Mouse (Mus musculus) CH12.LX (cell line): ENCODE results near the gene Gls. TPM values are rescaled to one million over a fixed set of nuclear protein-coding genes. Genes with fewer than 3 reads are reported as not detected.
A peak's percentile ranks its signal among the peaks of the same experiment; 100 is the strongest.

Experiments
- DNase-seq: peaks from one replicate; pipeline ENCODE4 v3.0.0-alpha.2; 2013; ENCODE audit errors: extremely low read depth
- H3K27ac ChIP-seq: 2 replicates; pipeline ENCODE4 v1.5.1; 2012; ENCODE audit warnings: low read depth, mild to moderate bottlenecking, control low read depth, moderate library complexity; ENCODE audit not compliant: insufficient read depth
- H3K27me3 ChIP-seq: replicated peaks from 2 replicates; pipeline ENCODE3; 2012; ENCODE audit warnings: inconsistent platforms
- H3K36me3 ChIP-seq, 2 experiments: replicated peaks in 1 of 2; 2 replicates each; pipeline versions ENCODE3 to v1.6.1; 2012; ENCODE audit warnings: inconsistent platforms in 1 of 2, low read length in 1 of 2, mild to moderate bottlenecking in 1 of 2, mixed read lengths in 1 of 2, moderate library complexity in 1 of 2; ENCODE audit not compliant: control insufficient read depth in 1 of 2, insufficient read depth in 1 of 2
- H3K4me1 ChIP-seq, 2 experiments: 2 replicates each; pipeline ENCODE4 v1.6.1; 2012; ENCODE audit warnings: inconsistent platforms in 1 of 2, moderate library complexity in 1 of 2; ENCODE audit not compliant: insufficient read depth in 2 of 2, control insufficient read depth in 1 of 2
- H3K4me2 ChIP-seq: 2 replicates; pipeline ENCODE4 v1.6.1; 2012; ENCODE audit warnings: low read depth, mild to moderate bottlenecking, control low read depth; ENCODE audit not compliant: poor library complexity, insufficient read depth, severe bottlenecking
- H3K4me3 ChIP-seq, 3 experiments: fragments of 150-350 bp in 1 of 3; sonication (generic) in 1 of 3; replicated peaks in 1 of 3; 2 replicates each; pipeline versions ENCODE3 to v1.5.1; 2011 to 2012; ENCODE audit warnings: low read depth in 2 of 3, low read length in 2 of 3, mild to moderate bottlenecking in 2 of 3, moderate library complexity in 2 of 3, control low read depth in 1 of 3, improper control_type of control experiment in 1 of 3, inconsistent platforms in 1 of 3, mixed read lengths in 1 of 3; ENCODE audit not compliant: poor library complexity in 1 of 3
- H3K79me2 ChIP-seq: replicated peaks from 2 replicates; pipeline ENCODE4 v1.6.1; 2012; ENCODE audit warnings: mild to moderate bottlenecking, moderate library complexity; ENCODE audit not compliant: control insufficient read depth, poor library complexity, insufficient read depth, severe bottlenecking; ENCODE audit errors: extremely low read depth
- H3K9ac ChIP-seq: 2 replicates; pipeline ENCODE4 v1.6.1; 2012; ENCODE audit warnings: low read depth, mild to moderate bottlenecking, control low read depth, moderate library complexity; ENCODE audit not compliant: insufficient read depth
- H3K9me3 ChIP-seq: replicated peaks from 2 replicates; pipeline ENCODE3; 2012; ENCODE audit warnings: low read length, inconsistent platforms, mixed read lengths
- BHLHE40 ChIP-seq: IDR thresholded peaks from 2 replicates; pipeline ENCODE4 v1.6.1; 2011; ENCODE audit warnings: mild to moderate bottlenecking, low read depth, low read length, improper control_type of control experiment
- CHD2 ChIP-seq: IDR thresholded peaks from 2 replicates; pipeline ENCODE4 v1.6.1; 2011; ENCODE audit warnings: low read length, improper control_type of control experiment
- E2F4 ChIP-seq: IDR thresholded peaks from 2 replicates; pipeline ENCODE4 v1.6.1; 2011; ENCODE audit warnings: low read depth, low read length, improper control_type of control experiment; ENCODE audit not compliant: insufficient replicate concordance
- ELF1 ChIP-seq: IDR thresholded peaks from 2 replicates; pipeline ENCODE4 v1.6.1; 2014; ENCODE audit warnings: low read depth, mild to moderate bottlenecking, inconsistent platforms, low read length, improper control_type of control experiment
- ETS1 ChIP-seq: conservative IDR thresholded peaks from 2 replicates; pipeline ENCODE4 v1.6.1; 2012; ENCODE audit warnings: low read depth, mild to moderate bottlenecking, inconsistent platforms, low read length, improper control_type of control experiment, moderate library complexity
- HCFC1 ChIP-seq: IDR thresholded peaks from 2 replicates; pipeline ENCODE4 v1.6.1; 2012; ENCODE audit warnings: low read depth, mild to moderate bottlenecking, inconsistent platforms, low read length, improper control_type of control experiment
- IRF4 ChIP-seq: IDR thresholded peaks from 2 replicates; pipeline ENCODE4 v1.6.1; 2014; ENCODE audit warnings: low read depth, mild to moderate bottlenecking, inconsistent platforms, low read length, improper control_type of control experiment
- JUN ChIP-seq: IDR thresholded peaks from 2 replicates; pipeline ENCODE4 v1.6.1; 2011; ENCODE audit warnings: low read depth, mild to moderate bottlenecking, low read length, improper control_type of control experiment, moderate library complexity; ENCODE audit not compliant: insufficient read depth
- KAT2A ChIP-seq: IDR thresholded peaks from 2 replicates; pipeline ENCODE4 v1.6.1; 2012; ENCODE audit warnings: low read length, improper control_type of control experiment, inconsistent platforms; ENCODE audit not compliant: insufficient replicate concordance
- MAX ChIP-seq: IDR thresholded peaks from 2 replicates; pipeline ENCODE4 v1.6.1; 2011; ENCODE audit warnings: low read length, improper control_type of control experiment
- MAZ ChIP-seq: IDR thresholded peaks from 2 replicates; pipeline ENCODE4 v1.6.1; 2012; ENCODE audit warnings: low read depth, mild to moderate bottlenecking, inconsistent platforms, low read length, improper control_type of control experiment, moderate library complexity
- MEF2A ChIP-seq: IDR thresholded peaks from 2 replicates; pipeline ENCODE4 v1.6.1; 2014; ENCODE audit warnings: low read depth, mild to moderate bottlenecking, inconsistent platforms, low read length, improper control_type of control experiment, borderline replicate concordance
- MXI1 ChIP-seq: IDR thresholded peaks from 2 replicates; pipeline ENCODE4 v1.6.1; 2011; ENCODE audit warnings: mild to moderate bottlenecking, low read depth, low read length, improper control_type of control experiment
- NELFE ChIP-seq: IDR thresholded peaks from 2 replicates; pipeline ENCODE4 v1.6.1; 2011; ENCODE audit warnings: low read depth, low read length, improper control_type of control experiment
- NRF1 ChIP-seq: IDR thresholded peaks from 2 replicates; pipeline ENCODE4 v1.6.1; 2014; ENCODE audit warnings: low read depth, mild to moderate bottlenecking, inconsistent platforms, low read length, improper control_type of control experiment, moderate library complexity
- PAX5 ChIP-seq: IDR thresholded peaks from 2 replicates; pipeline ENCODE4 v1.6.1; 2012; ENCODE audit warnings: low read length, inconsistent platforms, mixed read lengths
- POLR2A ChIP-seq: IDR thresholded peaks from 2 replicates; pipeline ENCODE4 v1.6.1; 2011; ENCODE audit warnings: low read depth, mild to moderate bottlenecking, improper control_type of control experiment, low read length
- POLR2AphosphoS2 ChIP-seq: IDR thresholded peaks from 2 replicates; pipeline ENCODE4 v1.6.1; 2011; ENCODE audit warnings: low read depth, low read length, improper control_type of control experiment
- SIN3A ChIP-seq: IDR thresholded peaks from 2 replicates; pipeline ENCODE4 v1.6.1; 2012; ENCODE audit warnings: low read length, improper control_type of control experiment, inconsistent platforms
- TBP ChIP-seq: conservative IDR thresholded peaks from 2 replicates; pipeline ENCODE4 v1.6.1; 2011; ENCODE audit warnings: low read depth, low read length, improper control_type of control experiment
- TCF12 ChIP-seq: IDR thresholded peaks from 2 replicates; pipeline ENCODE4 v1.6.1; 2014; ENCODE audit warnings: low read depth, mild to moderate bottlenecking, inconsistent platforms, low read length, improper control_type of control experiment
- UBTF ChIP-seq: IDR thresholded peaks from 2 replicates; pipeline ENCODE4 v1.6.1; 2012; ENCODE audit warnings: low read depth, mild to moderate bottlenecking, inconsistent platforms, low read length, improper control_type of control experiment, moderate library complexity
- USF1 ChIP-seq: IDR thresholded peaks from 2 replicates; pipeline ENCODE4 v1.6.1; 2014; ENCODE audit warnings: low read depth, mild to moderate bottlenecking, inconsistent platforms, low read length, improper control_type of control experiment
- USF2 ChIP-seq: conservative IDR thresholded peaks from 2 replicates; pipeline ENCODE4 v1.6.1; 2011; ENCODE audit warnings: low read depth, low read length, improper control_type of control experiment
- ZKSCAN1 ChIP-seq: IDR thresholded peaks from 2 replicates; pipeline ENCODE4 v1.6.1; 2012; ENCODE audit warnings: low read depth, inconsistent platforms, low read length, improper control_type of control experiment, borderline replicate concordance
- ZMIZ1 ChIP-seq: IDR thresholded peaks from 2 replicates; pipeline ENCODE4 v1.6.1; 2012; ENCODE audit warnings: low read depth, mild to moderate bottlenecking, inconsistent platforms, low read length, improper control_type of control experiment
- dilution Hi-C: fragments of 300-500 bp; cut with MboI; formaldehyde crosslinking; loops from 2 replicates; pipeline ENCODE4 v1.14.3; 2020; ENCODE audit warnings: low sequenced_read_pairs; ENCODE audit not compliant: extremely low pct_unique_long_range_greater_than_20kb, extremely low pct_ligation_motif_present
- in situ Hi-C: fragments of 300-500 bp; cut with MboI; formaldehyde crosslinking; loops from 3 replicates; pipeline ENCODE4 v1.14.3; 2019; ENCODE audit warnings: low sequenced_read_pairs, low pct_ligation_motif_present, low pct_unique_long_range_greater_than_20kb, mixed read lengths
- polyA plus RNA-seq: library from polyadenylated mRNA; unstranded; fragments of >175 nt; gene quantifications from 2 replicates; pipeline ENCODE4 v1.2.1, GENCODE M21; 2012; ENCODE audit warnings: low read depth; ENCODE audit not compliant: insufficient read length
- total RNA-seq, 2 experiments: library from RNA; depleted of rRNA; stranded (reverse); fragments of 300-350 nt in 1 of 2; fragments of >200 nt in 1 of 2; gene quantifications; 2 replicates each; pipeline ENCODE4 v1.2.3; 2012 to 2014

Gls gene
- total RNA-seq (2012; rRNA removed) (107 and 132 TPM in 2 replicates), total RNA-seq (2014; rRNA removed) (182 and 270 TPM in 2 replicates), polyA plus RNA-seq (126 and 150 TPM in 2 replicates)

GRCm38 (mm10) chr1:52233143-52233713, at the start of gene Gls:
Gene Gls (minus strand): TSS chr1:52233232.
- Histone ChIP-seq H3K4me3 (peak within 1 kb of the TSS; percentile 63 to 99 (median 94)), H3K27ac (peak within 1 kb of the TSS; percentile 87), H3K27me3 (peaks cover 5% of the 10 kb centered on the region), H3K9me3 (no peaks in the 10 kb centered on the region), H3K4me1 (peaks cover 0 to 4% of the 10 kb centered on the region in 2 experiments; a peak in 2 of 4 replicates), H3K79me2 (peaks cover 26% of the 10 kb centered on the region), H3K4me2 (peak within 1 kb of the TSS; percentile 52), H3K9ac (peak within 1 kb of the TSS; percentile 94), H3K36me3 (peaks cover 0 to under 1% of the 10 kb centered on the region in 2 experiments)
- in situ Hi-C loops (no loop called here), dilution Hi-C loops (no loop called here)
- peak; percentile 96 for DNase-seq
- TF ChIP-seq HCFC1 (peak; percentile 59), ETS1 (no peak), KAT2A (0 out of 2 replicates have a peak, but pooled peaks have one; percentile 56), ZKSCAN1 (no peak), MXI1 (peak; percentile 65), NRF1 (0 out of 2 replicates have a peak, but pooled peaks have one; percentile 37), UBTF (peak; percentile 88), MAZ (peak; percentile 68), CHD2 (peak; percentile 89), MAX (peak; percentile 53; the same call in 1 of the 2 replicates), IRF4 (peak; percentile 38; the same call in 1 of the 2 replicates), MEF2A (peak; percentile 55; the same call in 1 of the 2 replicates), USF2 (no peak), TBP (peak; percentile 95), ZMIZ1 (peak; percentile 99), NELFE (peak; percentile 97), USF1 (no peak), PAX5 (no peak), TCF12 (peak; percentile 96), POLR2AphosphoS2 (peak; percentile 95), BHLHE40 (peak; percentile 7; the same call in 1 of the 2 replicates), JUN (no peak), SIN3A (peak; percentile 37; the same call in 1 of the 2 replicates), POLR2A (peak; percentile 99), ELF1 (peak; percentile 50), E2F4 (0 out of 2 replicates have a peak, but pooled peaks have one; percentile 36)
